Mouse (Mus musculus) intestine, embryonic 15.5 days (tissue): Measurements from ENCODE around the gene Rbm3. TPM values are rescaled to one million over a fixed set of nuclear protein-coding genes. Genes with fewer than 3 reads are reported as not detected.

Experiments used
- polyA plus RNA-seq: library from polyadenylated mRNA; unstranded; fragments of >200 nt; fragmentation: Nextera tagmentation; extraction: Ambion mirVana; gene quantifications from 2 replicates; pipeline ENCODE4 v1.2.1, GENCODE M21; 2015

The Rbm3 gene
- polyA plus RNA-seq, 1 experiment from 2014 or later, result 506 TPM

Other genes with a start within 250 kb of the Rbm3 start
- gene Pqbp1, start 246.6 kb downstream of the Rbm3 start, polyA plus RNA-seq, result 101 and 104 TPM in 2 replicates
- gene Timm17b, start 246.5 kb downstream of the Rbm3 start, polyA plus RNA-seq, result 128 and 131 TPM in 2 replicates
- gene Gm10491, start 238.0 kb downstream of the Rbm3 start, polyA plus RNA-seq, result not detected in 2 replicates
- not detected in 2 replicates for gene Gm10490, start 236.3 kb downstream of the Rbm3 start, polyA plus RNA-seq
- 14.2 and 14.4 TPM in 2 replicates for gene Pcsk1n, start 226.1 kb downstream of the Rbm3 start, polyA plus RNA-seq
- not detected in 2 replicates for gene Eras, start 217.3 kb downstream of the Rbm3 start, polyA plus RNA-seq
- gene Hdac6, start 198.0 kb downstream of the Rbm3 start, polyA plus RNA-seq, result 19.0 and 19.1 TPM in 2 replicates
- gene Gata1, start 167.8 kb downstream of the Rbm3 start, polyA plus RNA-seq, result 1.7 and 2.4 TPM in 2 replicates
- 3.6 and 3.8 TPM in 2 replicates for gene Glod5, start 127.4 kb downstream of the Rbm3 start, polyA plus RNA-seq
- 47.5 and 53.3 TPM in 2 replicates for gene Suv39h1, start 71.1 kb downstream of the Rbm3 start, polyA plus RNA-seq
- 0.57 and 0.62 TPM in 2 replicates for gene Was, start 55.4 kb downstream of the Rbm3 start, polyA plus RNA-seq
- 21.4 and 21.7 TPM in 2 replicates for gene Wdr13, start 13.0 kb downstream of the Rbm3 start, polyA plus RNA-seq
- 10.3 and 10.6 TPM in 2 replicates for gene Tbc1d25, start 30.3 kb upstream of the Rbm3 start, polyA plus RNA-seq
- 83.7 and 85.1 TPM in 2 replicates for gene Ebp, start 47.6 kb upstream of the Rbm3 start, polyA plus RNA-seq
- 7.2 and 7.4 TPM in 2 replicates for gene Porcn, start 60.6 kb upstream of the Rbm3 start, polyA plus RNA-seq
- gene Ftsj1, start 106.5 kb upstream of the Rbm3 start, polyA plus RNA-seq, result 33.0 and 34.8 TPM in 2 replicates
- gene Slc38a5, start 125.3 kb upstream of the Rbm3 start, polyA plus RNA-seq, result 9.1 and 13.9 TPM in 2 replicates
- not detected in 2 replicates for gene Ssxb10, start 181.5 kb upstream of the Rbm3 start, polyA plus RNA-seq
- not detected in 2 replicates for gene Ssxb9, start 221.1 kb upstream of the Rbm3 start, polyA plus RNA-seq